Mouse (Mus musculus) embryonic facial prominence, embryonic 11.5 days (tissue): ENCODE measurements around the gene Jag2. TPM values are rescaled to one million over a fixed set of nuclear protein-coding genes. Genes with fewer than 3 reads are reported as not detected.
A peak's percentile ranks its signal among the peaks of the same experiment; 100 is the strongest.

Experiments
- ATAC-seq: fragments of 200-750 bp; cut with Nextera tagmentation; replicated peaks from 2 replicates; pipeline ENCODE4 v1.8.0; 2017; ENCODE audit warnings: low read depth; ENCODE audit not compliant: insufficient number of reproducible peaks, low FRiP score, low TSS enrichment
- DNase-seq: peaks from one replicate; pipeline ENCODE4 v3.0.0-alpha.2; 2015; ENCODE audit warnings: low spot score
- H3K27ac ChIP-seq: fragments of 300-500 bp; sonication (generic); replicated peaks from 2 replicates; pipeline ENCODE4 v1.5.1; 2014; ENCODE audit warnings: mild to moderate bottlenecking, low read depth, low read length, control low read depth
- H3K27me3 ChIP-seq: fragments of 300-500 bp; sonication (generic); 2 replicates; pipeline ENCODE4 v1.6.1; 2014; ENCODE audit warnings: mild to moderate bottlenecking, low read length, moderate library complexity, mixed read lengths; ENCODE audit not compliant: control insufficient read depth, insufficient read depth
- H3K36me3 ChIP-seq: fragments of 300-500 bp; sonication (generic); replicated peaks from 2 replicates; pipeline ENCODE4 v1.6.1; 2014; ENCODE audit warnings: low read depth, mild to moderate bottlenecking, low read length, moderate library complexity, mixed read lengths; ENCODE audit not compliant: control insufficient read depth, insufficient read depth
- H3K4me1 ChIP-seq: fragments of 300-500 bp; sonication (generic); 2 replicates; pipeline ENCODE4 v1.6.1; 2014; ENCODE audit warnings: low read length, mixed read lengths; ENCODE audit not compliant: control insufficient read depth, insufficient read depth
- H3K4me2 ChIP-seq: fragments of 300-500 bp; sonication (generic); 2 replicates; pipeline ENCODE4 v1.6.1; 2014; ENCODE audit warnings: low read depth, mild to moderate bottlenecking, control low read depth, low read length, moderate library complexity
- H3K4me3 ChIP-seq: fragments of 300-500 bp; sonication (generic); 2 replicates; pipeline ENCODE4 v1.5.1; 2014; ENCODE audit warnings: low read depth, low read length, control low read depth
- H3K9ac ChIP-seq: fragments of 300-500 bp; sonication (generic); replicated peaks from 2 replicates; pipeline ENCODE4 v1.6.1; 2014; ENCODE audit warnings: mild to moderate bottlenecking, control low read depth, low read length
- H3K9me3 ChIP-seq: fragments of 300-500 bp; sonication (generic); replicated peaks from 2 replicates; pipeline ENCODE4 v1.6.1; 2016; ENCODE audit warnings: mild to moderate bottlenecking, low read length, inconsistent platforms, mixed read lengths; ENCODE audit not compliant: control insufficient read depth
- WGBS: fragments of 180-500 bp; shearing (Covaris S2); extraction: QIAGEN DNeasy Blood & Tissue Kit; methylation state at CpG from one replicate; pipeline ENCODE4 v1.1.7; 2014; 5-methylcytosine and 5-hydroxymethylcytosine counted together
- polyA plus RNA-seq: library from polyadenylated mRNA; unstranded; fragments of >200 nt; fragmentation: Nextera tagmentation; extraction: Ambion mirVana; gene quantifications from 2 replicates; pipeline ENCODE4 v1.2.1, GENCODE M21; 2014

Jag2 gene
- polyA plus RNA-seq, 1 experiment from 2014 or later, result 3.5 TPM

DNA sequence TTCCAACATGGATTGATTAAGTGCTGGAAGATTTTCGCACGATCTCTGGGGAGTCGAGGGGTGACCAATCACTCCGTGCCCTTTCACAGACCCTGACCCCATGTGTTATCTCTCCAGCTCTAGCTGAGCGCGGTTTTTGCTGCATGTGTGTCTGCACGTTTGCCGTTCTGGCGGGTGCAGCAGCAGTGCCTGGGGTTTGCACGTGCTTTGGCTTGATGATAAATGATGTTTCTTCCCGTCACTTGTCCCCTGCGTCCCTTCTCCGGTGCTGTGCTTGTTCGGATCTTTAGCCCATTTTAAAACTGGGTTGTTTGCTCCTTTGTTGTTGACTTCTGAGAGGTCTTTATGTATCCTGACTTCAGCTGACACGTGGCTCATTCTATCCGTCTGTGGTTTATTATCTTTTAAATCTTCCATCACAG is 59.8 kb downstream of the Jag2 start:
- Histone ChIP-seq H3K27me3 (peaks cover 10% of the 10 kb centered on the region), H3K36me3 (no peaks in the 10 kb centered on the region), H3K4me3 (no peak overlapping the region), H3K4me2 (no peak overlapping the region), H3K4me1 (no peaks in the 10 kb centered on the region), H3K9me3 (no peaks in the 10 kb centered on the region), H3K9ac (no peak overlapping the region), H3K27ac (no peak overlapping the region)
- 15% methylated on average over 16 of the region's 16 CpGs for WGBS
- DNase-seq, result no peak
- no peak for ATAC-seq

DNA sequence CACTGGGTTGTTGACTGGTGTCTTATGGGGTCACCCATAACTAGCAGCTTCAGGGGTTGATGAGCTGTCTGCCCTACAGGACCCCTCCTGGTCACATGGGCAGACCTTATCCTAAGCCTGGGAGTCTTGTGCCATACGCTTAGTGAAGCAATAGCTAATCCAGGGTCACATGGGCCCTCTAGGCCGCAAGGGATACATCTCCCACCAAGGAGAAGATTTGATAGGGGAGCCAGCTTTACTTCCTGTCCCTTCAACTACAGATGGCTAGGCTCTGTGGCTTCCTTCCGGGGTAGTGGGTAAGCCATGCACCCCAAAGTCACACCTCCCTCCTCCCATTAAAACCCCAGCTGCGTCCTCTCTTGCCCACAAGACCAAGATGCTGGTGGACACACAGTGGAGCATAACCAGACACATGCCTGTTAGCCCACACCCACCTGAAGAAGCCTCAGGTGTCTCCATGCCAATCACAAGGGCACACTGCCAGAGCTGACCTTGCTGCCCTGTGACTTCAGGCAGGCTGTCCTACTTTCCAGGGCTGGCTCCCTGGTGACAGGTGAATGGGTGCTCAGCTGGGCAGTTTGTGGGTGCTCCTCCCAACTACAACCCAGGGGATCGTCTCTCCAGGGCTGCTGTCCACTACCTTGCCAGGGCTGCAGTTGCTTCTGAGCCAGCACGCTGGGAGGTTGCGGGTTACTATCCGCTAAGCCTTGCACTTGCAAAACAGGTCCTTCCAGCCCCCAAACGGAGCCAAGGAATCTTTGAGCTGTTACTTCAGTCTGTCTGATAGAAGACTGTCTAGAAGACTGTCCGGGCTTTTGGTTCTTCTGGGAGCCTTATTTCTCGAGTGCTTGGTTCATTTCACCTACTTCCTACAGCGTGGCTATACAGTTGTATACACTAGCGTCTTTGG is 61.1 kb downstream of the Jag2 start, which contains the start of gene Gpr132:
Gpr132 (minus strand) TSS at position 51 of the 910 bp plus-strand sequence.
- DNase-seq (peak; percentile 30), ATAC-seq (no peak)
- Histone ChIP-seq H3K27ac (no peak within 1 kb of the TSS), H3K36me3 (no peaks in the 10 kb centered on the region), H3K4me3 (no peak within 1 kb of the TSS), H3K9ac (no peak within 1 kb of the TSS), H3K4me2 (no peak within 1 kb of the TSS), H3K27me3 (no peaks in the 10 kb centered on the region), H3K9me3 (no peaks in the 10 kb centered on the region), H3K4me1 (no peaks in the 10 kb centered on the region)
- WGBS, result 55% methylated on average over 13 of the region's 13 CpGs

DNA sequence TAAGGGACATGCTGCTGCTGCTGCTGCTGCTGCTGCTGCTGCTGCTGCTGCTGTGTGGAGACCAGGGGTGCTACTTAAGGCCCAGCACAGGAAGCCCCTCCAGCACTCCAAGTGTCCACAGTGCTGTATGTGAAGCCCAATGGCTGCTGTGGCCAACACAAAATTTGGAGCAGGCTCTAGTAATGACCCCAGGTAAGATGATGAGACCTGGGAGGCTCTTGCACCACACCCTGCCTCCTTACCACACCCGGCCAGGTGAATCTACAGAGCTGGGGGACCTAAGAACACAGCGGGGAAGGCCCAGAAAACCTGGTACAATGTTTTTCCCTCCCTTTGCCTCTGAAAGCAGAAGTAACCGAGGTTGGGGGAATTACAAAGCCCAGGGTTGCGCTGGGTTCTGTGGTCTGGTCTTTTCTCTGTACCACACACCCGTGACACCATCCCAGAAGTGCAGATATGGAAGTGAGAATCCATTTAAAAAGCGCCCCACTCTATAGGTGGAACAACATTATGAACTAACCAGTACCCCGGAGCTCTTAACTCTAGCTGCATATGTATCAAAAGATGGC is 62.4 kb downstream of the Jag2 start:
- no peak for DNase-seq
- Histone ChIP-seq H3K36me3 (no peaks in the 10 kb centered on the region), H3K27ac (no peak overlapping the region), H3K4me2 (no peak overlapping the region), H3K9ac (no peak overlapping the region), H3K9me3 (no peaks in the 10 kb centered on the region), H3K4me3 (no peak overlapping the region), H3K27me3 (no peaks in the 10 kb centered on the region), H3K4me1 (no peaks in the 10 kb centered on the region)
- no peak for ATAC-seq
- 89% methylated on average over 7 of the region's 7 CpGs for WGBS

DNA sequence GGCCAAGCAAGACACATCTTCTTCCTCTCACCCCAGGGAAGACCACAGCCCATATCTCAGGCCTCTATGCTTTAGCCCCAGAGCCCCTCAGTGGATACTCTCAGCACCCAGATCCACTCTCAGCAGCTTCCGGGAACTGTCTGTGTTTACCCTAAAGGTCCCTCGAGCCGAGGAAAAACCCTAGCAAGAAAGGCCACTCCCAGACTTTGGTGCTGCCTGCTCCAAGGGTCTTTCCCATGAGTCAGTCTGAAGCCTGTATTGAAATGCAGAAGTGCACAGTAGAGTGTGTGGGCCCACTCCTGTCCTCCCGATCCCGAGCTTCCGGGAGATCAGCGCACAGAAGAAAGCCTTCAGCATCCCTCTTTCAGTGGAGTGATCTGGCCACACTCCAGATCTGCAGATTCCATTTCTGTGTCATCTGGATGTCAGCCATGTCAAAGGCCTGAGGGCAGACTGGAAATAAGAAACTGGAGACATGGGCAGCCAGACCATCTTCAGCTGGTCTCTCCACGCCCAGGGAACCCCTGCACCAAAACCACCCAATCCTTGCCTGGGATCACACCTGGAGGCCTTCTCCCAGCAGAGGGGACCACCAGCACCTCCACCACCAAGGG is 63.0 kb downstream of the Jag2 start:
- no peak overlapping the region for H3K4me2 ChIP-seq
- no peaks in the 10 kb centered on the region for H3K9me3 ChIP-seq
- ATAC-seq, result no peak
- no peaks in the 10 kb centered on the region for H3K36me3 ChIP-seq
- 78% methylated on average over 8 of the region's 8 CpGs for WGBS
- DNase-seq, result no peak
- no peak overlapping the region for H3K4me3 ChIP-seq
- no peaks in the 10 kb centered on the region for H3K4me1 ChIP-seq
- no peak overlapping the region for H3K27ac ChIP-seq
- no peaks in the 10 kb centered on the region for H3K27me3 ChIP-seq
- H3K9ac ChIP-seq, result no peak overlapping the region

DNA sequence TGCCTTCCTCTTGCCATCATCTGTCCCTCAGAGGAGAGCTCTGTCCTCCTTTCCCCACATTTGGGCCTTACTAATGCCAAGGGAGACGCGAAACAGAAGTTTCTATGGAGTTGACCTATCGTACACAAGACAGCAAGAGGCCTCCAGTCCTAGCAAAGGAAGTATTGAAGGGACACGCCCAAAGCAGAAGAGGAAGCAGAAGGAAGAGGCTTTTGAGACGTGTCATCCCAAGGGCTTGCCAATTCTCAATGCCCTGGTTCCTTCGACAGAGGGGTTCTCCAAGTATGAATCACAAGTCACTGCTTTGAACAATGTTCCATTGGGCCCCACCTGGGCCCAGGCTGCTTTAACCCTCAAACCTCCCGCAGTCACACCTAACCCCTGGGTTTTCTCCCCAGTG is 64.8 kb downstream of the Jag2 start:
- 86% methylated on average over 7 of the region's 7 CpGs for WGBS
- DNase-seq, result no peak

DNA sequence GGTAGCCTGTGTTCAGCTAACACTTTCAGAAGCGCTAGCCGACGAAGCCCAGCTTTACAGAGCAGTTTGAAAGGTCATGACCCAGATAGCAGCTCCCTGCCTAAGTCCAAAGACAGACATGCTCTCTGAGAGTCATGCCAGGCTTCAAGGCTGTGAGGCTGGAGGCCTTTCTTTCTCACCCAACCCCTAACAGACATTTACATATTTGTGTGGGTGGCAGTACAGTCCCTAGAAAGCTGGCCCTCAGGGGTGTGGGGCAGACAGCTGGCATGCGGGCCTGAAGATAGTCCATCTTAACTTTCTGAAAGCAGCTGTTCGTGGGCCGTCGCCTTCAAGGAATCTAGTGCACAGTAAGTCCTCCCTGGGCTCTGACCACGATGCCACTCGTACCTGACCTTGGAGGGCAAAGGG is 67.7 kb downstream of the Jag2 start:
- Histone ChIP-seq H3K27ac (no peak overlapping the region), H3K36me3 (no peaks in the 10 kb centered on the region), H3K27me3 (no peaks in the 10 kb centered on the region), H3K9ac (no peak overlapping the region), H3K4me2 (no peak overlapping the region), H3K4me1 (no peaks in the 10 kb centered on the region), H3K9me3 (no peaks in the 10 kb centered on the region), H3K4me3 (no peak overlapping the region)
- WGBS, result 59% methylated on average over 9 of the region's 9 CpGs
- no peak for ATAC-seq
- no peak for DNase-seq

More for the DNA sequence above, 64.8 kb downstream of the Jag2 start:
- Histone ChIP-seq H3K4me1 (no peaks in the 10 kb centered on the region), H3K4me3 (no peak overlapping the region), H3K36me3 (no peaks in the 10 kb centered on the region), H3K27ac (no peak overlapping the region), H3K9me3 (no peaks in the 10 kb centered on the region), H3K4me2 (no peak overlapping the region), H3K27me3 (no peaks in the 10 kb centered on the region), H3K9ac (no peak overlapping the region)
- ATAC-seq, result no peak

DNA sequence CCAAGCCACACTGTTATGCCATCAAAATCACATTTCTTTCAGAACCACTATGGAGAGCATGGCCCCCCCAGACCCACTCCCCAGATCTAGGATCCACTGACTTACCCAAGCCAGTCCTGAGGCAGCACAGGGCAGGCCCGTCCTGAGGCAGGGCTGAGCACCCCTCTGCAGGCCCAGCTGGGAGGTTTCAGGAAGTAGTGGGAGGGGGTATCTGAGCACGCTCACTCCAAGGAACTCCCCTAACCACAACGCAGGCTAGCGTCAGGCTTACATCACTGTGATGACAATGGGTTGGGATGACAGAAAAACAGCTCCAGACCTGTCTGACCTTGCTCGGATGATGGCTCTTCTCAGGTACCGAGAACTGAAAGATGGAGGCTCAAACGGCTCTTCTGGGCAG is 68.8 kb downstream of the Jag2 start:
- H3K9ac ChIP-seq, result no peak overlapping the region
- H3K4me2 ChIP-seq, result no peak overlapping the region
- no peaks in the 10 kb centered on the region for H3K27me3 ChIP-seq
- no peak overlapping the region for H3K27ac ChIP-seq
- ATAC-seq (no peak), DNase-seq (no peak)
- no peaks in the 10 kb centered on the region for H3K9me3 ChIP-seq
- 70% methylated on average over 7 of the region's 7 CpGs for WGBS
- no peaks in the 10 kb centered on the region for H3K4me1 ChIP-seq
- H3K4me3 ChIP-seq, result no peak overlapping the region
- no peaks in the 10 kb centered on the region for H3K36me3 ChIP-seq

DNA sequence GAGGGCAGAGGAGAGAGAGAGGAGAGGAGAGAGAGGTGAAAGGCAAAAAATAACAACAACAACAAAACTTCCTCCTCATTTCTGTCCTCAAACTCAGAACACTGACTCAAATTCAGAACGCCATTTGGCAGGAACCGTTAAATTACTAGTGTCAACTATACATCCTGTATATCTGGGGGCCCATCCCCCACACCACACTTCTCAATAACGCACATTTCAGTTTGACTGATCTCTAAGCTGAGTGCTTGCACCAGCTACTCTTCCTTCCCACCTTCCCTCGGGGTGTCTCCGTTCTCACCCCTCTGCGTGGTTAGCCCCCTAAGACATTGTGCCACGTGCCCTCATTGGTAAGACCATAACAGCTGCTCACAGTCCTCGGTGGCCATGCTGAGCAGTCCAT is 69.6 kb downstream of the Jag2 start:
- no peak overlapping the region for H3K4me2 ChIP-seq
- H3K4me1 ChIP-seq, result no peaks in the 10 kb centered on the region
- WGBS, result 62% methylated on average over 8 of the region's 8 CpGs
- H3K9me3 ChIP-seq, result no peaks in the 10 kb centered on the region
- no peaks in the 10 kb centered on the region for H3K27me3 ChIP-seq
- H3K9ac ChIP-seq, result no peak overlapping the region
- no peak overlapping the region for H3K4me3 ChIP-seq
- H3K27ac ChIP-seq, result no peak overlapping the region
- DNase-seq, result no peak
- H3K36me3 ChIP-seq, result no peaks in the 10 kb centered on the region
- ATAC-seq, result no peak
